Mouse (Mus musculus): ENCODE measurements at regions not wholly inside any gene's neighbourhood (a gene's known extent, or its start where the extent isn't known, plus 50 kb on each side); places are given as distances from the start of the nearest gene placed in this dataset.
A peak's percentile ranks its signal among the peaks of the same experiment; 100 is the strongest.

- DNase-seq (ENCODE audit: low read depth, low spot score), result no peak
Observed at GRCm38 (mm10) chr7:123589099-123589498, 88.8 kb upstream of the Zkscan2 start.

GRCm38 (mm10) chr7:123573721-123574120 is 73.5 kb upstream of the Zkscan2 start:
- peak; percentile 47 for DNase-seq (ENCODE audit: low read depth, low spot score)

DNA sequence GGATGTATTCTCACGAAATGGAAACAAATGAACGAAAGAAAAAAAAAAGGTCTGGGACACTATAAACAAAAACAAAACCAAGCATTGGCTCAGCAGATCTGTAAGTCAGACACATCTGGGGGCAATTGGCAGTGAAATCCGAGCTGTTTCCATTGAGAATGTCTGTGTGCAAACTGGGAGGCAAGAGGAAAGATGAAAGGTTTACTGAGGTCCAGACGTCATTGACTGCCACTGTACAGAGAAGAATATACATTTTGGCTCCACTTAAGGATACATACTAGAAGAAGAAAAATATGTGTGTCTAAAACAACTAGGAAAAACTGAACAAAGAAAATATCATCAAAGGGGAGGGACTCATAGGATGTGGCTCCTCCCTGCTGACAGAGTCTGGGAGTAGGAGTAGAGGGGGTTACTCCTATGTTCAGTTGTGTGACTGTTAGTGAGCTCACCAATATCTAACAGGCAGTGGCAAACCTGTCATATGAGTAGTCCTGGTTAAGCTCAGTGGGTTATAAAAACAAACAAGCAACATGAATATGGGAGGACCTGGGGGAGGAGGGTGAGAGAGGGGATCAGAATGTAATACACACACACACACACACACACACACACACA is 72.2 kb upstream of the Zkscan2 start:
- no peak for DNase-seq (ENCODE audit: low read depth, low spot score)

GRCm38 (mm10) chr7:123566264-123566663 is 66.0 kb upstream of the Zkscan2 start:
- no peak for DNase-seq (ENCODE audit: low read depth, low spot score)

DNA sequence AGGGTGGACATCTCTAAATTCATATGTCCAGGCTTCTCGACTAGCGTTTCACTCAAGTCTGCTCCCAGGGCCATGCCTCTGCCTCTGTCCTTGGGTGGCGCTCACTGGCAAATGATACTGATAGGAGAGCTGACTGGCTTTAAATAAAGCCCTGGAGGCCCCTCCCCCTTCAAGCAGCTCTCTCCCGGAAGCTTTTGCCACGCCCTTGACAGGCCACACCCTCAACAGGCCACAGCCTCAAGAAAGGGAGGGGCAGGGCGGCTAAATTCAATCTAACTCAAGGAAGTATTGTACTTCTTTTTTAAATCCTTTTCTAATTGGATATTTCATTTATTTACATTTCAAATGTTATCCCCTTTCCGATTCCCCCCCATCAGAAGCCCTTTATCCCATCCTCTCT is 59.3 kb upstream of the Zkscan2 start:
- no peak for DNase-seq (ENCODE audit: low read depth, low spot score)

Data from telencephalon, adult 2 months (tissue).